Mouse (Mus musculus): ENCODE measurements around the gene Pold2. TPM values are rescaled to one million over a fixed set of nuclear protein-coding genes. Genes with fewer than 3 reads are reported as not detected.
A peak's percentile ranks its signal among the peaks of the same experiment; 100 is the strongest.

Gene Pold2
- polyA plus RNA-seq, 1 experiment from 2014 or later, result 115 TPM

DNA sequence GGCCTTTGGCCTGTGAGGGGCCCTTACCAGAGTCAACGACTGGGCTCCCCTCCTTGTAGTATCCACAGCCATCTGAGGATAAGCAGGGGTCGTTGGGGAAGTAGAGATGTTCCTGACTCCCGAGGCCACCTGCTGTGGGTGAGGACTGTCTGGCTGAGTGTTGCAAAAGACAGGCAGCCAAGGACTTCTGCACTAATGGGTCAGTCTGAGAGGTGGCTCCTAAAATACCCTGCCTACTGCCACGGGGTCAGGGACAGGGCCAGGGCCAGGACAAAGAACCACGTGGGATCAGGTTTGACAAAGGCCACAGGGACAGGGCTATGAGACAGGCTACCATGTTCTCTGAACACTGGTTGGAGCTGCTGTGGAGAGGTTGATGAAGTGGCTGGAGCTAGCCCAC is 36.8 kb upstream of the Pold2 start:
- Histone ChIP-seq H3K27ac (ENCODE audit: low read length) (no peak overlapping the region), H3K27me3 (ENCODE audit: control insufficient read depth, insufficient read depth, low read length) (no peaks in the 10 kb centered on the region), H3K4me3 (ENCODE audit: low read length) (no peak overlapping the region), H3K36me3 (ENCODE audit: control insufficient read depth, insufficient read depth) (no peaks in the 10 kb centered on the region), H3K4me2 (ENCODE audit: low read depth, low read length) (no peak overlapping the region), H3K9me3 (replicated peaks; ENCODE audit: control insufficient read depth, low read length) (no peaks in the 10 kb centered on the region; the same call in 1 of the 2 replicates), H3K9ac (ENCODE audit: low read length) (no peak overlapping the region), H3K4me1 (ENCODE audit: control insufficient read depth, insufficient read depth, low read length) (peaks cover 16% of the 10 kb centered on the region)
- WGBS, result 51% methylated on average over 5 of the region's 5 CpGs
- ATAC-seq (replicated peaks; ENCODE audit: extremely low read depth, insufficient read depth, low FRiP score), result no peak

DNA sequence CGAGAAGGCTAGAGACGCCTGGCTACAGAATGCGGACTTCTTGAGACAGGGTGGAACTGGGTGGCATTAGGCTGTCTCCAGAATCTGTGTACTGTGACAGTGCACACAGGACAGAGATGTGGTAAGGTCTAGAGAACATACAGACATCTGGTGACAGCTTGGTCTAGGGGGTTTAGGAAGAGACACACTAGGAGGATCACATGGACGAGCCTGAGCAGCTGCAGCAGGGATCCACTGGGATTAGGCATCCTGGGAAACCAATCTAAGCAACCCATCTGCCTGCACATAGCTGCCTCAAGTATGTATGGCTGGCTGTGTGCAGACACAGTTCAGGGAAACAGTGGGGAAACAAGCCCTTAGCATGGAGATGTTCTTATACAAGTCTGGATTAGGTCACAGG is 35.8 kb upstream of the Pold2 start:
- Histone ChIP-seq H3K9me3 (replicated peaks; ENCODE audit: control insufficient read depth, low read length) (no peaks in the 10 kb centered on the region; the same call in 1 of the 2 replicates), H3K27me3 (ENCODE audit: control insufficient read depth, insufficient read depth, low read length) (no peaks in the 10 kb centered on the region), H3K4me2 (ENCODE audit: low read depth, low read length) (no peak overlapping the region), H3K36me3 (ENCODE audit: control insufficient read depth, insufficient read depth) (no peaks in the 10 kb centered on the region), H3K4me3 (ENCODE audit: low read length) (no peak overlapping the region), H3K4me1 (ENCODE audit: control insufficient read depth, insufficient read depth, low read length) (peaks cover 16% of the 10 kb centered on the region), H3K27ac (ENCODE audit: low read length) (no peak overlapping the region), H3K9ac (ENCODE audit: low read length) (no peak overlapping the region; the same call in 1 of the 2 replicates)
- ATAC-seq (replicated peaks; ENCODE audit: extremely low read depth, insufficient read depth, low FRiP score), result no peak
- 77% methylated on average over 4 of the region's 4 CpGs for WGBS

DNA sequence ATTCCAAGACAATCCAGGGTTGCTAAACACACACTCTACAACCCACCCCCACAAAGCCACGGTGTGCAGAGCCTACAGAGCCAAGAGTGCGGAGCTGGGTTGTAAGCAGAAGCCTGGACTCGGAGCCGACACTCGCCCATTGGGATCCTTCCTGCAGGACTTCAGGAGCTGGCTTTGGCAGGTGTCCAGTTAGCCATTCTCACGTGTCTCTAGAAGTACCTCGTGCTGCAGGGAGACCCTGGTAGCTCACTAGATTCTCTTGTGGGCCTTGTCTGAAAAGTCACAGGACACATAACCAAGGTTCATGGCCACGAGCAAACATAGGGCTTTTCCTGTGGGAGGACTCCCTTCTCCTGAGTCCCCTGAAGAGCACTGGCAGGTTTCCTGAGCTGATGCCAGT is 35.2 kb upstream of the Pold2 start:
- WGBS, result 34% methylated on average over 8 of the region's 8 CpGs
- ATAC-seq (replicated peaks; ENCODE audit: extremely low read depth, insufficient read depth, low FRiP score), result no peak
- Histone ChIP-seq H3K27ac (ENCODE audit: low read length) (no peak overlapping the region), H3K9me3 (replicated peaks; ENCODE audit: control insufficient read depth, low read length) (no peaks in the 10 kb centered on the region), H3K4me2 (ENCODE audit: low read depth, low read length) (no peak overlapping the region), H3K4me1 (ENCODE audit: control insufficient read depth, insufficient read depth, low read length) (peaks cover 16% of the 10 kb centered on the region), H3K4me3 (ENCODE audit: low read length) (no peak overlapping the region), H3K36me3 (ENCODE audit: control insufficient read depth, insufficient read depth) (no peaks in the 10 kb centered on the region), H3K27me3 (ENCODE audit: control insufficient read depth, insufficient read depth, low read length) (no peaks in the 10 kb centered on the region), H3K9ac (ENCODE audit: low read length) (no peak overlapping the region)

DNA sequence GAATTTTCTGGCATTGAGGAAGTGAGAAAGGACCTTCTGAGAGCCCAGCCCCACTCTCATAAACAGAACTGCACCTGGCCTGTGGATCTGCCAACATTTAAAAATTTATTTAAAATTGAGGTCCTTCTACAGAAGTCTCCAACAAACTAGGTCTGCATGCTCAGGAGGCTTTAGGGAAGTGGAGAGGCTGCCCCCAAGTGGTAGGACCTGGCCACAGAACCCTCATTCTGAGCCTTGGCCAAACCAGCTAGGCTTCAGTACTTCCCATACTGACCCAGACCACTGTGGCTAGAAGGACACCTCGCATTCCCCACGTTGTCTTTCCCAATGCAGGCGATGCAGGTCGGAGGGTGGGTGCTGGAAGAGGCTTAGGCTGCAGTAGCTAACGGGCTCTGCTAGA is 34.5 kb upstream of the Pold2 start:
- ATAC-seq (replicated peaks; ENCODE audit: extremely low read depth, insufficient read depth, low FRiP score), result peak; percentile 67; the same call in 1 of the 2 replicates
- H3K4me2 ChIP-seq (ENCODE audit: low read depth, low read length), result no peak overlapping the region
- WGBS, result 30% methylated on average over 5 of the region's 5 CpGs
- H3K9me3 ChIP-seq (replicated peaks; ENCODE audit: control insufficient read depth, low read length), result no peaks in the 10 kb centered on the region
- H3K36me3 ChIP-seq (ENCODE audit: control insufficient read depth, insufficient read depth), result no peaks in the 10 kb centered on the region
- peaks cover 12% of the 10 kb centered on the region for H3K4me1 ChIP-seq (ENCODE audit: control insufficient read depth, insufficient read depth, low read length)
- H3K27ac ChIP-seq (ENCODE audit: low read length), result no peak overlapping the region
- no peak overlapping the region for H3K4me3 ChIP-seq (ENCODE audit: low read length)
- H3K27me3 ChIP-seq (ENCODE audit: control insufficient read depth, insufficient read depth, low read length), result no peaks in the 10 kb centered on the region
- H3K9ac ChIP-seq (ENCODE audit: low read length), result no peak overlapping the region

DNA sequence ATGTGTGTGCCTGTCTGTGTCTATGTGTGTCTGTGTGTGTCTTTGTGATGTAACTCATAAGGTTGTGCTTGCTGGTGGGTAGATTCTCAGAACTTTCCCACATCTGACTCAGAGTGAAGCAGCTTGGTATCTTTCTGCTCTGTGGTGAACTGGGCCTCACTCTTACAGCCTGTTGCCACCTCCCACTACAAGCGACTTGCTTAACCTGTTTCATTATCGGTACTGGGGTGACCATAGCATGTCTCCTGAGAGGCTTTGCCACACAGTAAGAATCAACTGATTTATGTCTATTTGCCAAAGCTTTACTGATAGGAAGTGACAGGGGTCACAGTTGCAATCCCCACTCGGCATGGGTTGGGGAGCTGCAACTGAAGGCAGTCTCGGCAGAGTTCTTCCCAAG is 30.6 kb upstream of the Pold2 start:
- Histone ChIP-seq H3K4me3 (ENCODE audit: low read length) (no peak overlapping the region), H3K27ac (ENCODE audit: low read length) (no peak overlapping the region), H3K9ac (ENCODE audit: low read length) (no peak overlapping the region), H3K27me3 (ENCODE audit: control insufficient read depth, insufficient read depth, low read length) (no peaks in the 10 kb centered on the region), H3K36me3 (ENCODE audit: control insufficient read depth, insufficient read depth) (no peaks in the 10 kb centered on the region), H3K4me1 (ENCODE audit: control insufficient read depth, insufficient read depth, low read length) (0 out of 2 replicates have a peak, but pooled peaks cover 2% of the 10 kb centered on the region), H3K9me3 (replicated peaks; ENCODE audit: control insufficient read depth, low read length) (no peaks in the 10 kb centered on the region), H3K4me2 (ENCODE audit: low read depth, low read length) (no peak overlapping the region)
- WGBS, result 62% methylated on average over 4 of the region's 4 CpGs
- ATAC-seq (replicated peaks; ENCODE audit: extremely low read depth, insufficient read depth, low FRiP score), result no peak

DNA sequence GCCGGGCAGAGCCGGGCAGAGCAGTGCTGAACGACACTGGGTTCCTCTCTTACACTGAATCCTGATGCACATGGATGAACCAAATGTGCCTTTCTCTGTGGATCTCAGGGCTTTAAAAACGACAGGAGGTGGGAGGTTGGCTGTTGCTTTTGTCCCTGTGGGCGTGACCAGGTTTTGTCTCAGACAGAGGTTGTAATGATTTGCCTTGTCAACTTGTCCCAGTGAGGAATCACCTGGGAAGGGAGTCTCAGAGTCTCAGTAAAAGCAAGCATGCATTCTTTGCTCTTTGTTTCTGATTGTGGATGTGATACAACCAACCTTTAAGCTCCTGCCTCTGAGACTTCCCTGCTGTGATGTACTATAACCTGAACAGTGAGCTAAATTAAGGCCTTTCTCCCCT is 29.0 kb upstream of the Pold2 start:
- no peaks in the 10 kb centered on the region for H3K27me3 ChIP-seq (ENCODE audit: control insufficient read depth, insufficient read depth, low read length)
- H3K27ac ChIP-seq (ENCODE audit: low read length), result no peak overlapping the region
- H3K36me3 ChIP-seq (ENCODE audit: control insufficient read depth, insufficient read depth), result no peaks in the 10 kb centered on the region
- no peak for ATAC-seq (replicated peaks; ENCODE audit: extremely low read depth, insufficient read depth, low FRiP score)
- peaks cover 2% of the 10 kb centered on the region for H3K4me1 ChIP-seq (ENCODE audit: control insufficient read depth, insufficient read depth, low read length)
- 70% methylated on average over 5 of the region's 5 CpGs for WGBS
- H3K4me3 ChIP-seq (ENCODE audit: low read length), result no peak overlapping the region
- no peak overlapping the region for H3K9ac ChIP-seq (ENCODE audit: low read length)
- H3K4me2 ChIP-seq (ENCODE audit: low read depth, low read length), result no peak overlapping the region
- H3K9me3 ChIP-seq (replicated peaks; ENCODE audit: control insufficient read depth, low read length), result no peaks in the 10 kb centered on the region

DNA sequence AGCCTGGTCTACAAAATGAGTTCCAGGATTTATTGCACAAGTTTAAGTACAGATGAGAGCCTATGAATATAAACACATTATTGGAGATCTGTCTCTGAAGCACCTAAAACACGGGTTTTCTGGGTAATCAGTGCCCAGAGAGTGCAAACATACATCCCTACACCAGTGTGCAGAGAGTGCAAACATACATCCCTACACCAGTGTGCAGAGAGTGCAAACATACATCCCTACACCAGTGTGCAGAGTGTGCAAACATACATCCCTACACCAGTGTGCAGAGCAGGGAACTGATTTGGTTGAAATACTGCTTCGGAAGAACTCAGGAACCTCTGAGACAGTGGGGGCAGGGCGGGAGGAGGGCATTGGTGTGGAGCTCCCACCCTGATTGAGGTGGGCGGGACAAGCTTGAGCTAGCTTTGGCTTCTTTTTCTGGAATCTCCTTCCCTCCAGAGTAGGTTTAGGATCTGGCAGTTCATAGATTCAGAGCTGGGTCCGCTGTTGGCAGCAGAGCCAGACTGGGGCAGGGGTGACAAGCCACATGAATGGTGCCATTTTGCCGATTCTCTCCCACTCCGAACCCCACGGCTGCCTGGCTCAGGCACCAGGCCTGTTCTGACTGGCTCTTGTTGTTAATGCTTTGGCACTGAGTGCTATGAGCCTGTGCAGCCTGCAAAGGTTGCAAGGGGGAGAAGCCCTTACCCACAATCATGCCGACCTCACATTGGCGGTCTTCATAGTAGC is 27.9 kb upstream of the Pold2 start:
- no peak for ATAC-seq (replicated peaks; ENCODE audit: extremely low read depth, insufficient read depth, low FRiP score)
- peaks cover 9% of the 10 kb centered on the region for H3K4me1 ChIP-seq (ENCODE audit: control insufficient read depth, insufficient read depth, low read length)
- H3K9ac ChIP-seq (ENCODE audit: low read length), result no peak overlapping the region
- H3K36me3 ChIP-seq (ENCODE audit: control insufficient read depth, insufficient read depth), result no peaks in the 10 kb centered on the region
- no peak overlapping the region for H3K4me2 ChIP-seq (ENCODE audit: low read depth, low read length)
- H3K9me3 ChIP-seq (replicated peaks; ENCODE audit: control insufficient read depth, low read length), result no peaks in the 10 kb centered on the region
- 81% methylated on average over 10 of the region's 10 CpGs for WGBS
- no peak overlapping the region for H3K27ac ChIP-seq (ENCODE audit: low read length)
- H3K27me3 ChIP-seq (ENCODE audit: control insufficient read depth, insufficient read depth, low read length), result no peaks in the 10 kb centered on the region
- H3K4me3 ChIP-seq (ENCODE audit: low read length), result no peak overlapping the region

DNA sequence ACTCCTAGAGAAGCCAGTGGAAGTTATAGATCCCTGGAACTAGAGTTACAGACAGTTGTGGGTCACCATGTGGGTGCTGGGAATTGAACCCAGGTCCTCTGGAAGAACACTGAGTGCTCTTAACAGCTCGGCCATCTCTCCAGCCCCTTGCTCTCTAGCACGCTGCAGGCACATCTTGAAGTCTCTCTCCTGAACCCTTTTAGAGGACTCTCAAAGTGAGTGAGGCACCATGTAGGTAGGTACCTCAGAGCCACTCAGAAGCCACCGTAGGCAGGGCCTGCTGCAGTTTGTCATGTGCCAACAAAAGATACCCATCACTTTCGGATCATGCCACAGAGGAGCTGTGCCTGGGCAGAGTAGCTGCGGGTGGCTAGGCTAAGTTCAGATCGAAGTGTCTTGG is 26.8 kb upstream of the Pold2 start:
- ATAC-seq (replicated peaks; ENCODE audit: extremely low read depth, insufficient read depth, low FRiP score), result no peak
- H3K27me3 ChIP-seq (ENCODE audit: control insufficient read depth, insufficient read depth, low read length), result no peaks in the 10 kb centered on the region
- H3K4me2 ChIP-seq (ENCODE audit: low read depth, low read length), result no peak overlapping the region
- WGBS, result 87% methylated on average over 6 of the region's 6 CpGs
- peaks cover 9% of the 10 kb centered on the region for H3K4me1 ChIP-seq (ENCODE audit: control insufficient read depth, insufficient read depth, low read length)
- no peak overlapping the region for H3K9ac ChIP-seq (ENCODE audit: low read length)
- H3K36me3 ChIP-seq (ENCODE audit: control insufficient read depth, insufficient read depth), result no peaks in the 10 kb centered on the region
- H3K9me3 ChIP-seq (replicated peaks; ENCODE audit: control insufficient read depth, low read length), result no peaks in the 10 kb centered on the region
- H3K27ac ChIP-seq (ENCODE audit: low read length), result no peak overlapping the region
- H3K4me3 ChIP-seq (ENCODE audit: low read length), result no peak overlapping the region

DNA sequence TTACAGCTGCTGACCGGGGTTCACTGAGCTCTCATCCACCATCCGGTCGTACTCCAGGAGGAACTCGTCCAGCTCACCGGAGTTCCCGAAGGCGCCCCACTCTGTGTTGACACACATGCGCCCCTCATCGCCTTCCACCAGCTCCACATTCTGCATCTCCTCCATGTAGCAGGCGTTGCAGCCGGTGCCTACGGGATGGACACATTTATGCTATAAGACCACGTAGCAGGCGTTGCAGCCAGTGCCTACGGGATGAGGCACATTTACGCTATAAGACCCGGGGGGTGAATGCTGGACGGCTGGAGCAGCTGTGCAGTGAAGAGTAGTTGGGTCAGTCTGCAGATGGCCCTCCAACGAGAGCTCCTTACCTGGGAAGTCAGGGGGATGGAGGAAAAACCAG is 26.3 kb upstream of the Pold2 start:
- Histone ChIP-seq H3K4me1 (ENCODE audit: control insufficient read depth, insufficient read depth, low read length) (peaks cover 9% of the 10 kb centered on the region), H3K36me3 (ENCODE audit: control insufficient read depth, insufficient read depth) (no peaks in the 10 kb centered on the region), H3K9ac (ENCODE audit: low read length) (no peak overlapping the region), H3K9me3 (replicated peaks; ENCODE audit: control insufficient read depth, low read length) (no peaks in the 10 kb centered on the region), H3K4me2 (ENCODE audit: low read depth, low read length) (no peak overlapping the region), H3K27ac (ENCODE audit: low read length) (no peak overlapping the region), H3K4me3 (ENCODE audit: low read length) (no peak overlapping the region), H3K27me3 (ENCODE audit: control insufficient read depth, insufficient read depth, low read length) (0 out of 2 replicates have a peak, but pooled peaks cover 1% of the 10 kb centered on the region)
- ATAC-seq (replicated peaks; ENCODE audit: extremely low read depth, insufficient read depth, low FRiP score), result no peak
- 87% methylated on average over 19 of the region's 19 CpGs for WGBS

Data from heart, embryonic 16.5 days (tissue).